Mouse (Mus musculus): ENCODE measurements around the gene Cdhr5.
"Not testable (repeated sequence)": the region's sequence is repeated elsewhere in the genome, so short reads cannot be mapped to it uniquely, and the experiment has no call there.

Gene Cdhr5

GRCm38 (mm10) chr7:141277701-141278678 is 1.4 kb upstream of the Cdhr5 start:
- no peak for DNase-seq (ENCODE audit: low spot score in 2 of 2)

GRCm38 (mm10) chr7:141275356-141275755 is 1.2 kb downstream of the Cdhr5 start:
- no peak for DNase-seq (ENCODE audit: low spot score in 2 of 2)

GRCm38 (mm10) chr7:141270631-141271030 is 6.0 kb downstream of the Cdhr5 start:
- DNase-seq (ENCODE audit: low spot score in 2 of 2): no peak

- DNase-seq (ENCODE audit: low spot score in 2 of 2): no peak
These were observed 7.4 kb downstream of the Cdhr5 start for GRCm38 (mm10) chr7:141269273-141269545.

GRCm38 (mm10) chr7:141268466-141269272 is 7.9 kb downstream of the Cdhr5 start:
- DNase-seq (ENCODE audit: low spot score in 2 of 2): peak in 1 of 2 experiments; percentile 48

- peak; percentile 70 to 75 for DNase-seq (ENCODE audit: low spot score in 2 of 2)
These were observed 10.6 kb downstream of the Cdhr5 start, which contains the start of gene Irf7 for GRCm38 (mm10) chr7:141265739-141266561. TSS of gene Irf7 (minus strand) at chr7:141266481.

GRCm38 (mm10) chr7:141265411-141265738 is 11.2 kb downstream of the Cdhr5 start:
- DNase-seq (ENCODE audit: low spot score in 2 of 2): no peak

GRCm38 (mm10) chr7:141264761-141265410 is 11.7 kb downstream of the Cdhr5 start:
- DNase-seq (ENCODE audit: low spot score in 2 of 2): peak in 1 of 2 experiments; percentile 33

GRCm38 (mm10) chr7:141264041-141264700 is 12.4 kb downstream of the Cdhr5 start:
- DNase-seq (ENCODE audit: low spot score in 2 of 2): no peak

GRCm38 (mm10) chr7:141263640-141264039 is 12.9 kb downstream of the Cdhr5 start:
- no peak for DNase-seq (ENCODE audit: low spot score in 2 of 2)

- DNase-seq (ENCODE audit: low spot score in 2 of 2): no peak
These were observed 15.1 kb downstream of the Cdhr5 start for GRCm38 (mm10) chr7:141261480-141261879.

- no peak for DNase-seq (ENCODE audit: low spot score in 2 of 2)
These were observed 20.4 kb downstream of the Cdhr5 start for GRCm38 (mm10) chr7:141256159-141256558.

- not testable (repeated sequence) for DNase-seq (ENCODE audit: low spot score in 2 of 2)
These were observed 26.1 kb downstream of the Cdhr5 start for GRCm38 (mm10) chr7:141250486-141250885.

- no peak for DNase-seq (ENCODE audit: low spot score in 2 of 2)
These were observed 45.0 kb downstream of the Cdhr5 start for GRCm38 (mm10) chr7:141231551-141231950.

- no peak for DNase-seq (ENCODE audit: low spot score in 2 of 2)
These were observed 45.5 kb downstream of the Cdhr5 start for GRCm38 (mm10) chr7:141231111-141231510.

GRCm38 (mm10) chr7:141230570-141230969 is 46.0 kb downstream of the Cdhr5 start:
- DNase-seq (ENCODE audit: low spot score in 2 of 2): no peak

- no peak for DNase-seq (ENCODE audit: low spot score in 2 of 2)
These were observed 46.9 kb downstream of the Cdhr5 start for GRCm38 (mm10) chr7:141229702-141230101.

GRCm38 (mm10) chr7:141228279-141229067 is 48.1 kb downstream of the Cdhr5 start, which contains the start of gene Phrf1:
TSS of gene Phrf1 (plus strand) at chr7:141228784.
- DNase-seq (ENCODE audit: low spot score in 2 of 2): peak; percentile 80 to 90

GRCm38 (mm10) chr7:141227796-141228195 is 48.8 kb downstream of the Cdhr5 start:
- DNase-seq (ENCODE audit: low spot score in 2 of 2): no peak

- no peak for DNase-seq (ENCODE audit: low spot score in 2 of 2)
These were observed 50.1 kb downstream of the Cdhr5 start for GRCm38 (mm10) chr7:141226535-141226934.
